Mouse (Mus musculus) T-helper 2 cell (primary cell): ENCODE measurements around the gene Esrrg.

Experiments
- in situ Hi-C: fragments of 300-600 bp; cut with MboI, MseI; formaldehyde crosslinking; loops from one replicate; pipeline ENCODE4 v1.15.1; 2025; ENCODE audit warnings: high pct_unique_total_duplicates

Esrrg gene

GRCm38 (mm10) chr1:187826869-187827268 lies 218.3 kb downstream of the Esrrg start:
- in situ Hi-C loops, result no loop called here

GRCm38 (mm10) chr1:187830937-187831336 lies 222.3 kb downstream of the Esrrg start:
- in situ Hi-C loops, result no loop called here

- in situ Hi-C loops, result no loop called here
These were observed 224.3 kb downstream of the Esrrg start for GRCm38 (mm10) chr1:187832851-187833250.

GRCm38 (mm10) chr1:187834576-187834975 lies 226.0 kb downstream of the Esrrg start:
- in situ Hi-C loops, result no loop called here

GRCm38 (mm10) chr1:187836384-187836783 lies 227.8 kb downstream of the Esrrg start:
- in situ Hi-C loops, result no loop called here

GRCm38 (mm10) chr1:187836876-187837275 lies 228.3 kb downstream of the Esrrg start:
- in situ Hi-C loops, result no loop called here

- in situ Hi-C loops, result no loop called here
These were observed 233.0 kb downstream of the Esrrg start for GRCm38 (mm10) chr1:187841629-187842028.

- in situ Hi-C loops, result no loop called here
These were observed 234.1 kb downstream of the Esrrg start for GRCm38 (mm10) chr1:187842702-187843101.

- in situ Hi-C loops, result no loop called here
These were observed 245.6 kb downstream of the Esrrg start for GRCm38 (mm10) chr1:187854148-187854547.

GRCm38 (mm10) chr1:187862339-187862738 lies 253.7 kb downstream of the Esrrg start:
- in situ Hi-C loops, result no loop called here

- in situ Hi-C loops, result no loop called here
These were observed 259.8 kb downstream of the Esrrg start for GRCm38 (mm10) chr1:187868427-187868826.

GRCm38 (mm10) chr1:187872208-187872607 lies 263.6 kb downstream of the Esrrg start:
- in situ Hi-C loops, result no loop called here

GRCm38 (mm10) chr1:187872744-187873143 lies 264.2 kb downstream of the Esrrg start:
- in situ Hi-C loops, result no loop called here

- in situ Hi-C loops, result no loop called here
These were observed 265.2 kb downstream of the Esrrg start for GRCm38 (mm10) chr1:187873770-187874169.

- in situ Hi-C loops, result loop anchor here (25.0 kb wide), 1 partner anchor 1275 kb away; no protein-coding TSS in a partner anchor
These were observed 278.7 kb downstream of the Esrrg start for GRCm38 (mm10) chr1:187887270-187887669.

- in situ Hi-C loops, result loop anchor here (25.0 kb wide), 1 partner anchor 1274 kb away; no protein-coding TSS in a partner anchor
These were observed 279.6 kb downstream of the Esrrg start for GRCm38 (mm10) chr1:187888142-187888541.

GRCm38 (mm10) chr1:187889096-187889495 lies 280.5 kb downstream of the Esrrg start:
- in situ Hi-C loops, result loop anchor here (25.0 kb wide), 1 partner anchor 1273 kb away; no protein-coding TSS in a partner anchor

GRCm38 (mm10) chr1:187891262-187891661 lies 282.7 kb downstream of the Esrrg start:
- in situ Hi-C loops, result loop anchor here (25.0 kb wide), 1 partner anchor 1271 kb away; no protein-coding TSS in a partner anchor

GRCm38 (mm10) chr1:187895459-187895858 lies 286.9 kb downstream of the Esrrg start:
- in situ Hi-C loops, result loop anchor here (25.0 kb wide), 1 partner anchor 1267 kb away; no protein-coding TSS in a partner anchor

- in situ Hi-C loops, result loop anchor here (25.0 kb wide), 1 partner anchor 1266 kb away; no protein-coding TSS in a partner anchor
These were observed 287.7 kb downstream of the Esrrg start for GRCm38 (mm10) chr1:187896291-187896690.

- in situ Hi-C loops, result loop anchor here (25.0 kb wide), 1 partner anchor 1265 kb away; no protein-coding TSS in a partner anchor
These were observed 288.3 kb downstream of the Esrrg start for GRCm38 (mm10) chr1:187896910-187897309.

GRCm38 (mm10) chr1:187899541-187899940 lies 290.9 kb downstream of the Esrrg start:
- in situ Hi-C loops, result loop anchor here (25.0 kb wide), 1 partner anchor 1263 kb away; no protein-coding TSS in a partner anchor

GRCm38 (mm10) chr1:187900756-187901155 lies 292.2 kb downstream of the Esrrg start:
- in situ Hi-C loops, result no loop called here

GRCm38 (mm10) chr1:187902176-187902575 lies 293.6 kb downstream of the Esrrg start:
- in situ Hi-C loops, result no loop called here
